Mouse (Mus musculus) small intestine, adult 2 months (tissue): Measurements from ENCODE around the gene Cd164. TPM values are rescaled to one million over a fixed set of nuclear protein-coding genes. Genes with fewer than 3 reads are reported as not detected.
A peak's percentile ranks its signal among the peaks of the same experiment; 100 is the strongest.

ENCODE experiments used
- H3K27ac ChIP-seq: fragments of 200-500 bp; 2 replicates; pipeline ENCODE4 v1.5.1; 2012; ENCODE audit warnings: low read depth, low read length, control low read depth, inconsistent platforms; ENCODE audit not compliant: insufficient read depth
- H3K27me3 ChIP-seq: fragments of 200-500 bp; 2 replicates; pipeline ENCODE4 v1.6.1; 2012; ENCODE audit warnings: mild to moderate bottlenecking, moderate library complexity, low read length, inconsistent platforms; ENCODE audit not compliant: control insufficient read depth, insufficient read depth
- H3K36me3 ChIP-seq: fragments of 200-500 bp; 2 replicates; pipeline ENCODE4 v1.6.1; 2012; ENCODE audit warnings: mild to moderate bottlenecking, low read length, control low read depth, inconsistent platforms; ENCODE audit not compliant: control insufficient read depth, insufficient read depth
- H3K4me1 ChIP-seq: fragments of 200-500 bp; 2 replicates; pipeline ENCODE4 v1.6.1; 2012; ENCODE audit warnings: low read length, inconsistent platforms, mixed read lengths; ENCODE audit not compliant: control insufficient read depth, insufficient read depth, insufficient read length
- H3K4me3 ChIP-seq: fragments of 200-500 bp; 2 replicates; pipeline ENCODE4 v1.5.1; 2012; ENCODE audit warnings: low read depth, mild to moderate bottlenecking, control low read depth, inconsistent platforms, low read length, moderate library complexity
- CTCF ChIP-seq: fragments of 200-500 bp; IDR thresholded peaks from 2 replicates; pipeline ENCODE4 v1.5.1; 2012; ENCODE audit warnings: low read depth, mild to moderate bottlenecking, control low read depth, inconsistent platforms, low read length, moderate library complexity, mixed read lengths; ENCODE audit not compliant: insufficient replicate concordance, insufficient read length; ENCODE audit errors: extremely low read depth
- POLR2A ChIP-seq: fragments of 200-500 bp; IDR thresholded peaks from 2 replicates; pipeline ENCODE4 v1.6.1; 2012; ENCODE audit warnings: low read depth, mild to moderate bottlenecking, control low read depth, inconsistent platforms, low read length, moderate library complexity
- WGBS: fragments of 180-500 bp; shearing (Covaris S2); methylation state at CpG from one replicate; pipeline ENCODE4 v1.1.7; 2018; 5-methylcytosine and 5-hydroxymethylcytosine counted together
- polyA plus RNA-seq: library from polyadenylated mRNA; depleted of rRNA; stranded (reverse); fragments of >200 nt; gene quantifications from 2 replicates; pipeline ENCODE4 v1.2.3, GENCODE M21; 2012

The Cd164 gene
- polyA plus RNA-seq, 1 experiment, result 81.6 TPM

DNA sequence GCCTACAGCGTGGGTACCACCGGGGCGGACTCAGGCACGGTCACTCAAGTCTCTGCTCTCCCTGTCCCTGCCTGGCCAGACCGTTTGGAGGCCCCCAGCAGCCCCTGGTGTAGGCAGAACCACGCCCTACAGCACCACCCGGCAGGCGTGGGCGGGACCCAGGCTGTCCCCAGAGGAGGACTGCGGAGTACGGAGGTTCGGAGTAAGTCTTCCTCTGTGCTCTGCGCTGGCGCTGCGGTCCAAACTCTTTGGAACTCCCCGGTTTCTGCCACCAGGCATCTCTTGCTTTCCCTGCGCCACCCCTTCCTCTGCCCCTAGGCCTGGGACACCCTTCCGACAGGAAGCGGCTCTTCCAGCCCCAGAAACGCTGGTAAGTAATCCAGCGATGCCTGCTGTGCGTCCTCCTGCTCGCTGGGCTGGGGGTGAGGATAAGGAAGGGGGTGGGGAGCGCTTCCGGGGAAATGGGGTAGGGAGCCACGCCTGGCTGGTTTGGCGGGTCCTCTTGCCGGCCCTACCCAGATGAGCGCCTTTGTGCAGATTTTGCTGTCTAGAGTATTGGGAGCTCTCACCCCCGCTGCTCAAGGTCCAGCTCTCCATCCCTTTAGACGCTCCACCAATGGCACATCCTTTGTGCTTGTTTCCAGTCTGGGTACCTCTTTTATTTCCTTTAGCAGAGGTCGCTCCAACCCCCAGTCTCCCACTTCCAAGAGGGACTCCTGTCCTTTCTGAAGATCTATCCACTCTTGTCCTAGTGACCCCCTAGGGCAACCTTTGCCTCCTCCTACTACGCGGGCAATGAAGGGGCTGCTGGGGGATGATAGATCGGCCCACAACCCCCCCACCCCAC is 42.8 kb upstream of the Cd164 start, which contains the start of gene Mical1:
Mical1 (plus strand) TSS at position 144 of the 847 bp plus-strand sequence.
- 1% methylated on average over 35 of the region's 35 CpGs for WGBS
- H3K27ac ChIP-seq, result peak within 1 kb of the TSS; percentile 97
- H3K36me3 ChIP-seq, result peaks cover 27% of the 10 kb centered on the region
- H3K4me1 ChIP-seq, result peaks cover 34% of the 10 kb centered on the region
- H3K27me3 ChIP-seq, result no peaks in the 10 kb centered on the region
- TF ChIP-seq POLR2A (peak; percentile 71), CTCF (no peak)
- H3K4me3 ChIP-seq, result peak within 1 kb of the TSS; percentile 71

DNA sequence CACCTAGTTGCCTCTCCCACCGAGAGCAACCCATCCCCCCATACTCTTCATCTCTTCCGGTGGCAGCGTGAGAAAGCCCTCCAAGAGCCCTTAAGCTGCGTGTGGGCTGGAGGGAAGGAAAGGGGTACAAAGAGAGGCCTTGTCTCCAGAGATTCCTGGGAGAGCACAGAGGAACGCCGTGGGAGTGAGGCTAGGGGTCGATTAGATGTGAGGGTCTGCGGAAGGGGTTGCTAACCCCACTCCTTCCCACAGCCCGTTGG is 42.3 kb upstream of the Cd164 start:
- H3K27ac ChIP-seq, result peak overlapping the region; percentile 89
- peak overlapping the region; percentile 71 for H3K4me3 ChIP-seq
- peaks cover 31% of the 10 kb centered on the region for H3K4me1 ChIP-seq
- no peak for TF ChIP-seq CTCF
- no peak for TF ChIP-seq POLR2A
- no peaks in the 10 kb centered on the region for H3K27me3 ChIP-seq
- 6% methylated on average over 9 of the region's 9 CpGs for WGBS
- H3K36me3 ChIP-seq, result peaks cover 32% of the 10 kb centered on the region

DNA sequence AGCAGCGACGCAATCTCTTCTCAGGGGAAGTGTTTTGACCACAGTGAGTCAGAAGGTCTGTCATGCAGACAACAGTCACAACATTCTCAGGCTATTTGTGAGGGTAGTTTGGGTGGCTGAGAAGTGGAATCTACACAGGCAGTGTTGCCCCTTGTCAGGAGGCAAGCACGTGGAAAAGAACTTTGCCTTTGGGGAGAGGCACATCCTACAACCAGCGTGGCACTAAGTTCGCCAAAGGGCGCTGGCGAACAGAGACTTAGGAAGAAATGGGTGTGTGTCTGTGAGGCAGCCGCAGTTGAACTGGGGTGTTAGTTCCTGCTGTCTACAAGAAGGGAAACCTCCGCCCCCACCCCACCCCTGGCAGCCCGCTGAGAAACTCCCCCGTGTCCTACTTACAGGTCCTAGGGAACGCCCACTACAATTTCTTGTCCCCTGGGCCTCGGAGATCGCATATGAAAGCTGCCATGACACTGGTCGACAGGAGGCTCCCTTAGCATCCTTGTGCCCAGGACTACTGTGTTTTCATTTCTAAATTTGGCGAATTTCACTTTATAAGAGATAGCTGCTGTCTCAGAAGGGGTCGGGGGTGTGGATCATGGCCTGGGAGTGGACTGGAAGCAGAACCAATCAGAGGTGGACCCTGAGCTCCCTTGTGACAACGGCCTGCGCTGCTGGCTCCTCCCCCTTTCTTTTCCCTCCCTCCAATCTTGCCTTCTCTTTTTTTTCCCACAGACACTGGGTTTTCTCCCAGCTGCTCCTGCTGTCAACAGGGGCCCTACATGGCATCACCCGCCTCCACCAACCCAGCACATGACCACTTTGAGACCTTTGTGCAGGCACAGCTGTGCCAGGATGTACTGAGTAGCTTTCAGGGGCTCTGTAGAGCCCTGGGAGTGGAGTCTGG is 41.7 kb upstream of the Cd164 start:
- WGBS, result 5% methylated on average over 20 of the region's 20 CpGs
- peak overlapping the region; percentile 89 for H3K27ac ChIP-seq
- peak overlapping the region; percentile 71 for H3K4me3 ChIP-seq
- H3K4me1 ChIP-seq, result peaks cover 31% of the 10 kb centered on the region
- no peaks in the 10 kb centered on the region for H3K27me3 ChIP-seq
- peaks cover 38% of the 10 kb centered on the region for H3K36me3 ChIP-seq
- TF ChIP-seq POLR2A (peak; percentile 48; the same call in 1 of the 2 replicates), CTCF (no peak)

DNA sequence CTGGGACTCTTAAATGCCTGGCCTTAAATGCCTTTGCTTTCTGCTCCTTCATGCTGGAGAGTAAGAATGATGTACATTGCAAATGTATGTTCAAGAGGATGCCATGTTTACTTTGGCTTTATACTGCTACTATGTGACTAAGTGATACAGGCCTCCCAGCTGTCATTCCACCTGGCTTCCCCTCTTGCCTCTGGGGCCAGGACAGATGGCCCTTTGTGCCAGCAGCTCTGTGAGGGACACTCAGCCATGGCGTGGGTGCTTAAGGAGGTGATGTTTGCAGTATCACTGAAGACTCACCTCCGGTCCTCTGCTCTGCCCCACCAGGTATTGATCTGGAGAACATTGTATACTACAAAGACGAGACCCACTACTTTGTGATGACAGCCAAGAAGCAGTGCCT is 39.3 kb upstream of the Cd164 start:
- Histone ChIP-seq H3K4me1 (peaks cover 16% of the 10 kb centered on the region), H3K27me3 (no peaks in the 10 kb centered on the region), H3K27ac (no peak overlapping the region), H3K4me3 (no peak overlapping the region), H3K36me3 (peaks cover 61% of the 10 kb centered on the region)
- TF ChIP-seq POLR2A (no peak), CTCF (no peak)
- 77% methylated on average over 3 of the region's 3 CpGs for WGBS

DNA sequence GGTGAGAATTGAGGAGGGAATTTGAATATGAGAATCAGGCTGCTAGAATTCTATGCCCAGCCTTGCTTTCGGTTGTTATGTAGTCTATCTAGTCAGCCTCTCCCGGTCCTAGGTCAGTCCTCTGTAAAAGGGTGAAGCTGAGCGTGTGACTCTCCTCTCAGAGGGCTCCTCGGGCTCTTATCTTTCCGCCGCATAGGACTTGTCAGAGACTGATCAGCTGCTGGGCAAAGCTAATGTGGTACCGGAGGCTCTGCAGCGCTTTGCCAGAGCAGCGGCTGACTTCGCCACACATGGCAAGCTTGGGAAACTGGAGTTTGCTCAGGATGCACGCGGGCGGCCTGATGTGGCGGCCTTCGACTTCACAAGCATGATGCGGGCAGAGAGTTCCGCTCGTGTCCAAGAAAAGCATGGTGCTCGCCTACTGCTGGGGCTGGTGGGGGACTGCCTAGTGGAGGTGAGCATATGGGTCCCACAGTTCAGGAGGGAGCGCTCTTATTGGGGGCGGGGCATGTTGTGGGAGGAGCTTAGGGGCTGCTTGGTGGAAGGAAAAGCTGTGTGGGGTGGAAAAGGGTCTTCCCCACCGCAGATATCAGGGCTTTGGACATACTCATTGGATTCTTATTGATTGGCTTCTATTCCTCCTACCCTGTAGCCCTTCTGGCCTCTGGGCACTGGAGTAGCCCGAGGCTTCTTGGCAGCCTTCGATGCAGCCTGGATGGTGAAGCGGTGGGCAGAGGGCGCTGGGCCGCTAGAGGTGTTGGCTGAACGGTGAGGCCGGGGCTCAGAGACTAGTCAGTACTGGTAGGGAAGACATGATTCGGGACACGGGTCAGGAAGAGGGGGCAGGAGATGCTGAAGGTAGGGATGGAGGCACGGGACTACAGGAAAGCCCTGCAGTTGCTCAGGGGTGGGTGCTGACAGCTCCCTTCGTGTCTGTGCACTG is 38.0 kb upstream of the Cd164 start:
- H3K4me1 ChIP-seq, result peaks cover 6% of the 10 kb centered on the region
- no peak overlapping the region for H3K27ac ChIP-seq
- WGBS, result 73% methylated on average over 33 of the region's 33 CpGs
- no peaks in the 10 kb centered on the region for H3K27me3 ChIP-seq
- H3K36me3 ChIP-seq, result peaks cover 69% of the 10 kb centered on the region
- no peak for TF ChIP-seq CTCF
- TF ChIP-seq POLR2A, result no peak
- H3K4me3 ChIP-seq, result no peak overlapping the region

DNA sequence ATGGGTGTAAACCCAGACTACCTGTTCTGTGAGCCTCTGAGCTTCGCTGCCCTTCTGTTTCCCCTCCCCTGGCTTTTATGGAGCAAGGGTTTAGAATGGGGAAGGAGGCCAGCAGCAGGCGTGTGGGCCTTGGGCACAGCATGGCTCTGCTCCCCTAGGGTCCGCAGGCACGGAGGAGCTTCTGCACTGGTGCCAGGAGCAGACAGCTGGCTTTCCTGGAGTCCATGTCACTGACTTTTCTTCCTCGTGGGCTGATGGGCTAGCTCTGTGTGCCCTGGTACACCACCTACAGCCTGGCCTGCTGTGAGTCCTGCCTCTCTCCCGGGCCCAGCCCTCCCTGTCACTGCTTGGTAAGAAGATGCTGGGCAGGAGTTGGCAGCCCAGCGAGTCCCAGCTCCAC is 36.8 kb upstream of the Cd164 start:
- Histone ChIP-seq H3K27me3 (no peaks in the 10 kb centered on the region), H3K4me3 (no peak overlapping the region), H3K27ac (no peak overlapping the region), H3K4me1 (peaks cover 10% of the 10 kb centered on the region), H3K36me3 (peaks cover 81% of the 10 kb centered on the region)
- 85% methylated on average over 7 of the region's 7 CpGs for WGBS
- TF ChIP-seq CTCF, result no peak
- no peak for TF ChIP-seq POLR2A
